Mouse (Mus musculus) liver, postnatal 0 days (tissue): ENCODE measurements around the gene Prm2.

ENCODE experiments used
- CTCF ChIP-seq: sonication (generic); IDR thresholded peaks from 2 replicates; pipeline ENCODE4 v1.5.1; 2016; ENCODE audit warnings: antibody characterized with exemption, low read depth
- EP300 ChIP-seq: IDR thresholded peaks from 2 replicates; pipeline ENCODE4 v1.6.1; 2016; ENCODE audit warnings: antibody characterized with exemption, low read depth, mild to moderate bottlenecking

- TF ChIP-seq CTCF, result no peak
- TF ChIP-seq EP300, result no peak
Observed at GRCm38 (mm10) chr16:10810376-10810775, 14.4 kb upstream of the Prm2 start.
